Mouse (Mus musculus): ENCODE measurements around the gene Clasrp.

GRCm38 (mm10) chr7:19619004-19619801, 14.9 kb upstream of the Clasrp start:
- TF ChIP-seq CTCF (IDR thresholded peaks at IDR 0.05; ENCODE audit: borderline replicate concordance, extremely low read depth, insufficient read depth, insufficient read length) (peak; percentile 86; the same call in 1 of the 2 replicates), POLR2A (IDR thresholded peaks at IDR 0.05; ENCODE audit: borderline replicate concordance, extremely low read depth, insufficient read depth, insufficient read length, poor library complexity, severe bottlenecking) (no peak)

All from brain, embryonic 14.5 days (tissue).